In the genomic region with DNA sequence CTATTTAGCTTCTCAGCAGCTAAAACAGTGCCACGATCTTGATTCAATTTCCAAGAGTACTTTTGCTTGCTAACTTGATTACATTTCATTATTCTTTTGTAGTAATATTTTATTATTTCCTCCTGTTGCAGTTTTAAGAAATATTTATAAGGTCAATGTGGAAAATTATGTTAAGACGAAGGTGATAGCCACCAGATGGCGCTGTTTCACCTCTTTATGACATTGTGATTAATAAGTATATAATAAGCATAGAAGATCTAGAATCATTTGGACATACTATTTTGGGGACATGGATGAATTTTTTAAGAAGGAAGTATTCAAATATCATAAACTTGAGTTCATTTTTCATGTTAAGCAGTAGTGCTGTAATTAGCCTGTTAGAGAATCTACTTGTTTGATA, we compare ENCODE assay signal across 9 mouse cellular contexts.
A peak's percentile ranks its signal among the peaks of the same experiment; 100 is the strongest.
DNase-seq lines count a peak whose midpoint lies in the region; ATAC-seq and TF ChIP-seq lines count a peak whose summit lies in the region.
"Had no signal": no experiment of that assay in that cellular context is flagged by ENCODE, and none has a peak within 500 bp of the region (broad histone marks: within the 10 kb centered on the region; RNA-seq: fewer than 3 reads in every experiment).

No protein-coding gene starts in this region.

- no peaks in the 10 kb centered on the region for H3K9me3 ChIP-seq in heart, postnatal 0 days (replicated peaks; ENCODE audit: control insufficient read depth, low read length)
- H3K9me3 ChIP-seq in heart, embryonic 12.5 days (replicated peaks) = no peaks in the 10 kb centered on the region
- H3K9me3 ChIP-seq: neural tube, embryonic 13.5 days had no signal

- H3K9ac ChIP-seq in heart, postnatal 0 days (replicated peaks; ENCODE audit: low read depth, low read length) = no peak overlapping the region
- H3K9ac ChIP-seq in heart, embryonic 12.5 days = no peak overlapping the region
- H3K9ac ChIP-seq: neural tube, embryonic 13.5 days had no signal

- TF ChIP-seq EP300 in heart, postnatal 0 days (IDR thresholded peaks at IDR 0.05; ENCODE audit: low read depth) = no peak

- no peak overlapping the region for H3K4me3 ChIP-seq in heart, postnatal 0 days (ENCODE audit: low read depth, low read length)
- no peak overlapping the region for H3K4me3 ChIP-seq in heart, embryonic 12.5 days
- H3K4me3 ChIP-seq: neural tube, embryonic 13.5 days had no signal

- no peaks in the 10 kb centered on the region for H3K36me3 ChIP-seq in heart, postnatal 0 days (replicated peaks; ENCODE audit: control insufficient read depth, insufficient read depth, low read length)
- H3K36me3 ChIP-seq in heart, embryonic 12.5 days = no peaks in the 10 kb centered on the region
- H3K36me3 ChIP-seq: neural tube, embryonic 13.5 days had no signal

- no peaks in the 10 kb centered on the region for H3K27me3 ChIP-seq in heart, postnatal 0 days (ENCODE audit: control insufficient read depth, insufficient read depth, low read length)
- no peaks in the 10 kb centered on the region for H3K27me3 ChIP-seq in heart, embryonic 12.5 days (replicated peaks)
- H3K27me3 ChIP-seq: neural tube, embryonic 13.5 days had no signal

- peak; percentile 70 for DNase-seq in heart, postnatal 0 days (ENCODE audit: low spot score)
- DNase-seq in right cerebral cortex, adult 2 months (ENCODE audit: low spot score in 2 of 2) = peak; percentile 48 to 61
- DNase-seq in right cerebral cortex, postnatal 25 days = no peak
- DNase-seq in adrenal gland, postnatal 36 days = peak; percentile 35 to 54
- peak; percentile 62 for DNase-seq in forelimb bud, embryonic 11.5 days (ENCODE audit: low read depth, low spot score)
- peak; percentile 89 for DNase-seq in retina, embryonic 14.5 days (ENCODE audit: low spot score)
- no peak for DNase-seq in frontal cortex, postnatal 14 days (ENCODE audit: low spot score in 2 of 2)

- H3K4me2 ChIP-seq in heart, postnatal 0 days (ENCODE audit: low read depth, low read length) = no peak overlapping the region
- no peak overlapping the region for H3K4me2 ChIP-seq in heart, embryonic 12.5 days
- H3K4me2 ChIP-seq: neural tube, embryonic 13.5 days had no signal

- H3K27ac ChIP-seq in heart, postnatal 0 days (ENCODE audit: low read depth) = peak overlapping the region; percentile 64; the same call in 1 of the 2 replicates
- H3K27ac ChIP-seq in heart, embryonic 12.5 days (ENCODE audit: poor library complexity, severe bottlenecking) = no peak overlapping the region
- H3K27ac ChIP-seq: neural tube, embryonic 13.5 days had no signal

- peaks cover 14% of the 10 kb centered on the region for H3K4me1 ChIP-seq in heart, postnatal 0 days (ENCODE audit: control insufficient read depth, insufficient read depth)
- peaks cover 32% of the 10 kb centered on the region for H3K4me1 ChIP-seq in heart, embryonic 12.5 days (replicated peaks)
- H3K4me1 ChIP-seq: neural tube, embryonic 13.5 days had no signal

- no peak for ATAC-seq in heart, postnatal 0 days (ENCODE audit: insufficient read depth, low read depth)
- no peak for ATAC-seq in heart, embryonic 12.5 days (ENCODE audit: insufficient number of reproducible peaks, low FRiP score)

- TF ChIP-seq CTCF in heart, postnatal 0 days (IDR thresholded peaks at IDR 0.05; ENCODE audit: low read depth) = peak; percentile 61

- WGBS in heart, postnatal 0 days = 21% methylated on average over 3 of the region's 3 CpGs
- WGBS in heart, embryonic 12.5 days = 41% methylated on average over 3 of the region's 3 CpGs

Comparison
In these comparisons a context has a peak if more than half of its experiments do, and no peak if none do; other contexts are left out.
1. DNase-seq: peak in heart, postnatal 0 days (single experiment), right cerebral cortex, adult 2 months (2 of 2), adrenal gland, postnatal 36 days (2 of 2), forelimb bud, embryonic 11.5 days (single experiment) and retina, embryonic 14.5 days (single experiment); none in right cerebral cortex, postnatal 25 days (single experiment) and frontal cortex, postnatal 14 days (0 of 2).